Mouse (Mus musculus): ENCODE results near the gene Pdcl. TPM values are rescaled to one million over a fixed set of nuclear protein-coding genes. Genes with fewer than 3 reads are reported as not detected.

Gene Pdcl
- total and polyA plus RNA-seq, 3 experiments, result 48.4 to 115 (median 103) TPM

Other genes with a start within 250 kb of the Pdcl start
- not detected in 2 replicates for gene Olfr362, start 241.4 kb downstream of the Pdcl start, total RNA-seq (2012; rRNA removed)
- gene Olfr362, start 241.4 kb downstream of the Pdcl start, total RNA-seq (2014; rRNA removed), result not detected in 2 replicates
- not detected in 2 replicates for gene Olfr362, start 241.4 kb downstream of the Pdcl start, polyA plus RNA-seq (2012; ENCODE audit: insufficient read length, low read depth)
- not detected in 2 replicates for gene Olfr364-ps1, start 220.0 kb downstream of the Pdcl start, total RNA-seq (2012; rRNA removed)
- not detected in 2 replicates for gene Olfr364-ps1, start 220.0 kb downstream of the Pdcl start, total RNA-seq (2014; rRNA removed)
- not detected in 2 replicates for gene Olfr364-ps1, start 220.0 kb downstream of the Pdcl start, polyA plus RNA-seq (2012; ENCODE audit: insufficient read length, low read depth)
- not detected in 2 replicates for gene Olfr365, start 171.1 kb downstream of the Pdcl start, total RNA-seq (2012; rRNA removed)
- not detected in 2 replicates for gene Olfr365, start 171.1 kb downstream of the Pdcl start, total RNA-seq (2014; rRNA removed)
- gene Olfr365, start 171.1 kb downstream of the Pdcl start, polyA plus RNA-seq (2012; ENCODE audit: insufficient read length, low read depth), result not detected in 2 replicates
- not detected in 2 replicates for gene Olfr366, start 147.8 kb downstream of the Pdcl start, total RNA-seq (2012; rRNA removed)
- gene Olfr366, start 147.8 kb downstream of the Pdcl start, total RNA-seq (2014; rRNA removed), result not detected in 2 replicates
- 0.04 TPM in 1 of 2 replicates, not detected in the other for gene Olfr366, start 147.8 kb downstream of the Pdcl start, polyA plus RNA-seq (2012; ENCODE audit: insufficient read length, low read depth)
- gene Olfr368, start 32.8 kb downstream of the Pdcl start, total RNA-seq (2012; rRNA removed), result not detected in 2 replicates
- gene Olfr368, start 32.8 kb downstream of the Pdcl start, total RNA-seq (2014; rRNA removed), result not detected in 2 replicates
- gene Olfr368, start 32.8 kb downstream of the Pdcl start, polyA plus RNA-seq (2012; ENCODE audit: insufficient read length, low read depth), result not detected in 2 replicates
- gene Rc3h2, start 63.6 kb upstream of the Pdcl start, total RNA-seq (2012; rRNA removed), result 6.2 and 8.0 TPM in 2 replicates
- 7.9 and 10.1 TPM in 2 replicates for gene Rc3h2, start 63.6 kb upstream of the Pdcl start, total RNA-seq (2014; rRNA removed)
- 4.2 and 5.7 TPM in 2 replicates for gene Rc3h2, start 63.6 kb upstream of the Pdcl start, polyA plus RNA-seq (2012; ENCODE audit: insufficient read length, low read depth)
- 7.4 and 7.5 TPM in 2 replicates for gene Zbtb26, start 83.8 kb upstream of the Pdcl start, total RNA-seq (2012; rRNA removed)
- gene Zbtb26, start 83.8 kb upstream of the Pdcl start, total RNA-seq (2014; rRNA removed), result 6.3 and 6.8 TPM in 2 replicates
- 3.9 and 4.1 TPM in 2 replicates for gene Zbtb26, start 83.8 kb upstream of the Pdcl start, polyA plus RNA-seq (2012; ENCODE audit: insufficient read length, low read depth)
- gene Zbtb6, start 83.8 kb upstream of the Pdcl start, total RNA-seq (2012; rRNA removed), result 6.7 and 9.6 TPM in 2 replicates
- gene Zbtb6, start 83.8 kb upstream of the Pdcl start, total RNA-seq (2014; rRNA removed), result 23.3 and 26.3 TPM in 2 replicates
- 6.2 and 9.2 TPM in 2 replicates for gene Zbtb6, start 83.8 kb upstream of the Pdcl start, polyA plus RNA-seq (2012; ENCODE audit: insufficient read length, low read depth)
- gene Rabgap1, start 83.9 kb upstream of the Pdcl start, total RNA-seq (2012; rRNA removed), result 17.5 and 19.4 TPM in 2 replicates
- gene Rabgap1, start 83.9 kb upstream of the Pdcl start, total RNA-seq (2014; rRNA removed), result 21.9 and 23.9 TPM in 2 replicates
- 16.6 and 18.1 TPM in 2 replicates for gene Rabgap1, start 83.9 kb upstream of the Pdcl start, polyA plus RNA-seq (2012; ENCODE audit: insufficient read length, low read depth)
- gene Gpr21, start 157.0 kb upstream of the Pdcl start, total RNA-seq (2012; rRNA removed), result 0.21 and 0.25 TPM in 2 replicates
- gene Gpr21, start 157.0 kb upstream of the Pdcl start, total RNA-seq (2014; rRNA removed), result 0.05 TPM in 1 of 2 replicates, not detected in the other
- gene Gpr21, start 157.0 kb upstream of the Pdcl start, polyA plus RNA-seq (2012; ENCODE audit: insufficient read length, low read depth), result not detected in 2 replicates

Measured in CH12.LX (cell line).